Mouse (Mus musculus) liver, adult 2 months (tissue): ENCODE measurements around the gene Nptn. TPM values are rescaled to one million over a fixed set of nuclear protein-coding genes. Genes with fewer than 3 reads are reported as not detected.

Source experiments
- DNase-seq: peaks from one replicate; pipeline ENCODE4 v3.0.0-alpha.2; 2011; ENCODE audit warnings: low read depth, low spot score; ENCODE audit errors: extremely low read depth
- H3K27ac ChIP-seq: fragments of 200-500 bp; replicated peaks from 2 replicates; pipeline ENCODE4 v1.5.1; 2012; ENCODE audit warnings: low read depth, mild to moderate bottlenecking, control low read depth, inconsistent platforms, low read length; ENCODE audit not compliant: insufficient read depth
- H3K27me3 ChIP-seq: fragments of 200-500 bp; 2 replicates; pipeline ENCODE4 v1.6.1; 2012; ENCODE audit warnings: mild to moderate bottlenecking, moderate library complexity, low read length, inconsistent platforms; ENCODE audit not compliant: control insufficient read depth, insufficient read depth
- H3K36me3 ChIP-seq: fragments of 200-500 bp; 2 replicates; pipeline ENCODE4 v1.6.1; 2012; ENCODE audit warnings: low read length, inconsistent platforms; ENCODE audit not compliant: control insufficient read depth, insufficient read depth
- H3K4me1 ChIP-seq: fragments of 200-500 bp; 2 replicates; pipeline ENCODE4 v1.6.1; 2011; ENCODE audit warnings: low read length; ENCODE audit not compliant: control insufficient read depth, insufficient read depth
- H3K4me3 ChIP-seq: fragments of 200-500 bp; 2 replicates; pipeline ENCODE4 v1.5.1; 2011; ENCODE audit warnings: low read depth, mild to moderate bottlenecking, control low read depth, low read length, moderate library complexity; ENCODE audit not compliant: insufficient read depth
- H3K79me2 ChIP-seq: fragments of 200-500 bp; 2 replicates; pipeline ENCODE4 v1.6.1; 2012; ENCODE audit warnings: inconsistent platforms, mild to moderate bottlenecking, low read length, moderate library complexity; ENCODE audit not compliant: control insufficient read depth, insufficient read depth
- H3K9ac ChIP-seq: fragments of 200-500 bp; 2 replicates; pipeline ENCODE4 v1.6.1; 2012; ENCODE audit warnings: low read depth, mild to moderate bottlenecking, control low read depth, inconsistent platforms, low read length
- CTCF ChIP-seq: fragments of 200-500 bp; IDR thresholded peaks from 2 replicates; pipeline ENCODE4 v1.5.1; 2011; ENCODE audit warnings: low read depth, low read length, control low read depth
- POLR2A ChIP-seq: fragments of 200-500 bp; IDR thresholded peaks from 2 replicates; pipeline ENCODE4 v1.6.1; 2011; ENCODE audit warnings: low read length, control low read depth; ENCODE audit not compliant: insufficient read depth; ENCODE audit errors: extremely low read depth
- WGBS: fragments of 180-500 bp; shearing (Covaris S2); methylation state at CpG from one replicate; pipeline ENCODE4 v1.1.7; 2018; 5-methylcytosine and 5-hydroxymethylcytosine counted together
- polyA plus RNA-seq: library from polyadenylated mRNA; depleted of rRNA; stranded (reverse); fragments of >200 nt; gene quantifications from 2 replicates; pipeline ENCODE4 v1.2.3, GENCODE M21; 2012
- total RNA-seq: library from RNA; depleted of rRNA; stranded (reverse); fragments of >200 nt; gene quantifications from 2 replicates; pipeline ENCODE4 v1.2.3, GENCODE M21; 2014

Nptn gene
- total and polyA plus RNA-seq, 2 experiments = 65.2 to 115 TPM

DNA sequence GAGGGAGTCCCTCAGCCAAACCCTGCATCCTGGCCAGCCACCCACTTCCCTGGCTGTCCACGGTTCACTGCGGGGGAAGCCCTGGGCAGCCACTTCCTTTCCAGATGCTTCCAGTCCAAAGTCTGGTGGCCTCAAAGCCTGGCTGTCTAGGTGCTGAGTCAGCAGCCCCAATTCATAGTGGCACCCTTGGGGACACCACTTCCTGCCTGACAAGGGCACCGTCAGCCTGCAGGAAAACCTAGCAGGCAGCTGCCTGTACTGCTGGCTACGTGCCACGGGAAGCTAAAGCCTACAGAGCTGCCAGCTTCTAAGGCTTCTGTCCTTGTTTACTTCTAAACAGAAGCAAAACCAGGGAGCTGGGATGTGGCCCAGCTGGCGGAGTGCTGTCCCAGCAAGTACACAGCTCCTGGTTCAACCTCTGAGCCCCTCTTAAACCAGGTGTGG, 40.1 kb upstream of the Nptn start:
- H3K27ac ChIP-seq = peak overlapping the region; percentile 49
- H3K36me3 ChIP-seq = no peaks in the 10 kb centered on the region
- no peaks in the 10 kb centered on the region for H3K27me3 ChIP-seq
- H3K4me3 ChIP-seq = no peak overlapping the region
- DNase-seq = peak; percentile 75
- 1% methylated on average over 6 of the region's 6 CpGs for WGBS
- peak overlapping the region; percentile 34; the same call in 1 of the 2 replicates for H3K9ac ChIP-seq
- no peak for TF ChIP-seq POLR2A
- no peak for TF ChIP-seq CTCF
- H3K4me1 ChIP-seq = peaks cover 3% of the 10 kb centered on the region
- no peaks in the 10 kb centered on the region for H3K79me2 ChIP-seq

DNA sequence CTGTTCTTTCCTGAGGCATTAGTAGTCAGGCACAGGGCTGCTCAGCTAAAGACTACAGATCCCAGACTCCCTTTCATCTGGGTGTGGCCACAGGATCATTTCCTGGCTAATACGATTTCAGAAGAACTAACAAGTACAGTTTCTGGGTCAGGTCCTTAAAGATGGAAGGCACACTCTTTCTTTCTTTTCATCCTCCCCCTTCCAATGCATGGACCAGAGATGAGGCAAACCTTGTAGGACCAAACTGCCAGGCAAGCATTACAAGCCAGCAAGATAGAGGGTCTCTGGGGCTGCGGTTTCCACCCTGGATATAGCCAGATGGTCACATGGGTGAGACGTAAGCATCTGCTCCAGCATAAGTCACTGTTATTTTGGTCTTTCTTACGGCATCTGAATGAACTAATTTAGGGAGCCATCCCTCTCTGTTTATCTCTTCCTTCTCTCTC, 37.1 kb upstream of the Nptn start:
- Histone ChIP-seq H3K36me3 (no peaks in the 10 kb centered on the region), H3K4me1 (peaks cover 3% of the 10 kb centered on the region), H3K27me3 (no peaks in the 10 kb centered on the region), H3K4me3 (no peak overlapping the region), H3K79me2 (no peaks in the 10 kb centered on the region), H3K27ac (no peak overlapping the region), H3K9ac (no peak overlapping the region)
- TF ChIP-seq POLR2A = no peak
- no peak for TF ChIP-seq CTCF
- 69% methylated on average over 4 of the region's 4 CpGs for WGBS
- DNase-seq = no peak

DNA sequence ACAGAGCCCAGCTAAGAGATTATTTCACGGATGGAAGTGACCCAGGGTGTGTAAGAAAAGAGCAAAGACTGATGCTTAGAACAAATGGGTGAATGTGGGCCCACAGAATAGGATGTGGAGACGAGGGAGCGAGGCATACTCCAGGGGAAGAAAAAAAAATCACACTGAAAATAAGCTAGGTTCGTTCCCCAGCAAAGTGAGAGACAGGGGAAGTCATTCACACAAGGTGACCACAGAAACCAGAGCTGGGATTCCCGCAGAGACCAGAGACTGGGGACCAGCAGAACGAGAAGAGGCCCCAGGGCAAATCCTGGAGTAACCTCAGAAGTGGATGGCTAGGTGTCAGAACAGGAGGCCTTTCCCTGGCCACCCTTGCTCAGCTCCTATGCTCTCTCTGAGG, 36.6 kb upstream of the Nptn start:
- Histone ChIP-seq H3K27me3 (no peaks in the 10 kb centered on the region), H3K36me3 (no peaks in the 10 kb centered on the region), H3K27ac (no peak overlapping the region), H3K4me3 (no peak overlapping the region), H3K9ac (no peak overlapping the region), H3K79me2 (no peaks in the 10 kb centered on the region), H3K4me1 (peaks cover 3% of the 10 kb centered on the region)
- WGBS = 83% methylated on average over 6 of the region's 6 CpGs
- TF ChIP-seq CTCF (no peak), POLR2A (no peak)
- DNase-seq = no peak

DNA sequence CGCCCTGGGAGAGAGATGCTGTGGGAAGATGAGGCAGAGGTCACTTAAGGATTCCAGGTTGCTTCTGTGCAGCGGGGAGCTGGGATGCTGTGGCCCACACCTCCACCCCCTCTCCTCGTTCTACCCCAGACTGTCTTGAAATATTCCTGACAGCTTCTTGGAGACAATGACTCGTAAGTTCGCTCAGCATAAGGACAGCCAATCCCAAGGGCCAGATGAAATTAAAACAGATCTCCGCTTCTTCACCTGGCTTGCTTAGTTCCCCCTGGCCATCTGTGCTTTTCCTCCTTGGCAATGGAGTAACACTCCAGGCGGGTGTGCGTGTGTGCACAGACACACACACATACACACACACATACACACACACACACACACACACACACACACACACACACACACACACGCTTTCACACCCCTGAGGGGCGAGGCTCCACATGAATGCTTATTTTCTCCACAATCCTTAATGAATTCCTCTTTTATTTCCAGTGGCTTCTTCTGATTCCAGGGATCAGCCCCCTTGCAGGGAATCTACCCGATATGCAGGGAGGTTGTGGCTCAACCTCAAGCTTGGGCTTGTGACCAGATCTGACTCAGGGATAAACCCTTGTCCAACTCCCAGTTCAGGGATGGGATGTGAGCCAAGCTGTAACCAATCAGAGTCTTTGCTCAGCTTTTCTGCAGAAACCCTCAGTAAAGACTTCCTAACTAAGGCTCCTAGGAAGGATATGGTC, 35.2 kb upstream of the Nptn start:
- TF ChIP-seq CTCF (no peak), POLR2A (no peak)
- DNase-seq = no peak
- Histone ChIP-seq H3K4me3 (no peak overlapping the region), H3K9ac (no peak overlapping the region), H3K79me2 (no peaks in the 10 kb centered on the region; the same call in 1 of the 2 replicates), H3K27me3 (no peaks in the 10 kb centered on the region), H3K4me1 (peaks cover 2% of the 10 kb centered on the region), H3K27ac (no peak overlapping the region), H3K36me3 (no peaks in the 10 kb centered on the region)
- 87% methylated on average over 11 of the region's 11 CpGs for WGBS

DNA sequence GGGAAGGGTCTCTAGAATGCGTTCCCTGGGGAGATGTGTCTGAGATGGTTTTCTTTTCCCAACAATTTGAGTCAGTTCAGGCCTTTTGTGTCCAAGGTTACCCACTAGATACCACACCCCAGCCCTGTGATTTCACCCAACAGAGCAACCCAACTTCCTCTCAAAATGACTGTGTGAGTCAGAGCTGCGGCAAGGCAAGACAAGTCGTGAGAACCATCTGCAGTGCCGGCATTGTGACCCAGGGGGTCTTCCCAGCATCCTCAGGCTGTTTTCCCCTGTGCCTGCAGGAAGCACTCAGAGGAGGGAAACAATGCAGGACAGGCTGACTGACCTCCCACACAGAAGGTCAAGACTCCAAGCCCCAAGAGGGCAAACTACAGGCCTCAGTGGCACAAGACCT, 33.1 kb upstream of the Nptn start:
- TF ChIP-seq CTCF (no peak), POLR2A (no peak)
- Histone ChIP-seq H3K9ac (no peak overlapping the region), H3K27ac (no peak overlapping the region), H3K4me3 (no peak overlapping the region), H3K27me3 (no peaks in the 10 kb centered on the region), H3K36me3 (no peaks in the 10 kb centered on the region), H3K4me1 (no peaks in the 10 kb centered on the region), H3K79me2 (no peaks in the 10 kb centered on the region; the same call in 1 of the 2 replicates)
- DNase-seq = no peak
- WGBS = 70% methylated on average over 4 of the region's 4 CpGs

DNA sequence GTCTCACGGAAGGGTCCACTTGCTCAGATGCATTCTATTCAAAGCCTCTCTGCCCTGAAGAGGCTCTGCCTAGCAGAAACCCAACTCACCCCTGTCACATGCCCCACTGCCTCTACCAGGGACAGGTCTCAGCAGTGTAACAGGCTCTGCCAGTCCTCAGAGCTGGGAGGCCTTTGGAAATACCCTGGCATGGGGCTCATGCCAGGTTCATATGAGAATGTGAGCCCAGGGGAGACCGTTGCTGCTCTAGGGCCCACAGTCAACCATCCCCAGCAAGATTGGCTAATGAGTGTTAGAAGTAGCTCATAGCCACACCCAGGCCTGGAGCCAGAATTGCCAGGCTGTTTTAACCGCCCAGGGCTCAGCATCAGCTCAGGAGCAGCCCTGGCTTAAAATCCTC, 32.3 kb upstream of the Nptn start:
- Histone ChIP-seq H3K79me2 (peaks cover 2% of the 10 kb centered on the region; the same call in 1 of the 2 replicates), H3K27ac (no peak overlapping the region), H3K9ac (no peak overlapping the region), H3K4me3 (no peak overlapping the region), H3K36me3 (no peaks in the 10 kb centered on the region), H3K27me3 (no peaks in the 10 kb centered on the region), H3K4me1 (peaks cover 4% of the 10 kb centered on the region)
- no peak for TF ChIP-seq CTCF
- DNase-seq = no peak
- WGBS = 55% methylated on average over 3 of the region's 3 CpGs
